Mouse (Mus musculus): ENCODE results near the gene 4930558K02Rik. TPM values are rescaled to one million over a fixed set of nuclear protein-coding genes. Genes with fewer than 3 reads are reported as not detected.

4930558K02Rik gene
- polyA plus RNA-seq, 1 experiment, result not detected

DNA sequence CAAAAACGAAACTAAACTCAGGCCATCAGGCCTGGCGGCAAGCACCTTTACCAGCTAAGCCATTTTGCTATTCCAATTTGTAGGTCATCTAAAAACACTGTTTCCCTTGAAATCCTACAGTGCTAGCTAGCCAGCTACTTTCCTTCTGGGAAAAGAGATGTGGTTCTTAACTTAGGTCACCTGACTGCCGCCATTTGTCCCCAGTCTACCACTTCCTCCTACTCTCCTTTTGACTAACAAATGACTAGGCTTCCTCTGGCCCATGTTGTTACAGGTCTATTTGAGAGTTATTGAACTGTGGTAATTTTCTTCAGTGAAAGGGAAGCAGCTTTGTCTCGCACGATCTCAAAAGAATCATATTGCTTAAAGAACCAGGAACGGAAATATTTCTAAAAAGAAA lies 57.5 kb downstream of the 4930558K02Rik start:
- H3K4me1 ChIP-seq (ENCODE audit: control insufficient read depth, insufficient read depth, low read length), result peaks cover 3% of the 10 kb centered on the region
- TF ChIP-seq CTCF (IDR thresholded peaks at IDR 0.05; ENCODE audit: control insufficient read depth, insufficient read depth, low read length) (no peak), POLR2A (IDR thresholded peaks at IDR 0.05; ENCODE audit: borderline replicate concordance, control insufficient read depth, low read depth, low read length) (no peak)
- WGBS, result 59% methylated on average over 6 of the region's 6 CpGs
- no peak overlapping the region for H3K27ac ChIP-seq (ENCODE audit: control insufficient read depth, insufficient read depth, low read depth, low read length, poor library complexity)
- no peak overlapping the region for H3K4me3 ChIP-seq (replicated peaks; ENCODE audit: control insufficient read depth, low read depth, low read length)

DNA sequence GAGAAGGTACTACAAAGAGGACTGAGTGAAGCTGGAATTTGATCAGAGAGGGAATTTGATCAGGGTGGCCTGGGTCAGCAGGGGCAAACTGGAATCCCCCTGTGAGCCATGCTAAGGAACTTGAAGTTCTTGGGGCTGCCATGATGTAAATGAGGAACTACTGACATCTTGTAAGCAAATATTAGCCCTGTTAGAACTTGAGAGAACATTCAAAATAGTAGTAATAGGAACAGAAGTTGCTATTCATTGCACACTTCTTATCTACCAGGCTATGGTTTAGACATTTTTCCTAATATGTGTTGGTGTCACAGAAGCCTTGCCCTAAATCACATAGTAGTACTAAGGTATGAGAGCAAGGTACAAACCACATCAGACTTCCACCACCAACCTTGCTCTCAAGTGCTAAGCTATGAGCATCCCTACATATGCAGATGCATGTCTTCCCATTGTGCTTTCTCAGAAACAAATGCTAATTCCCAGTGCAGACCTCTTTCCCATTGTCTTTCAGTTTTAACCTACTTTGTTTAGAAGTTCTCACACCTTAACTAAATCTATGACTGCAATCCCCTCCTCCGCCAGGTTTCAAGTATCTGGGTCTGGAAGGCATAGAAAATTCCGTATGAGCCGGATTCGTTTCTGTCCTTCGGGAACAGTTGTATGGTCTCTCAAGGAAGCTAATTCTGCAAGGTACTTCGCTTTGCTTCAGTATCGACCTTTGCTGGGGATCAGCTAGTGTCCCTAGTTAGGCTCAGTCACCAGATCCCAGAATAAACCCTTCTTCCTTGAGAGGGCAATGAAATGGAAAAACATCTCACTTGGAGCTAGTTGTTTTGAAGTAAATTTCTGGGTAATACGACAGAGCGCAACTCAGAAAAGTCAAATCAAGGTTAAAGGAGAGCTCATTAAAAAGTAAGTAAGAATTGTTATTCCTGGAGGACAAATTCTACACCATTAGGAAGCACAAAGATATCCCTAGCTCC lies 58.7 kb downstream of the 4930558K02Rik start:
- no peak for TF ChIP-seq POLR2A (IDR thresholded peaks at IDR 0.05; ENCODE audit: borderline replicate concordance, control insufficient read depth, low read depth, low read length)
- TF ChIP-seq CTCF (IDR thresholded peaks at IDR 0.05; ENCODE audit: control insufficient read depth, insufficient read depth, low read length), result no peak
- peaks cover 3% of the 10 kb centered on the region for H3K4me1 ChIP-seq (ENCODE audit: control insufficient read depth, insufficient read depth, low read length)
- H3K4me3 ChIP-seq (replicated peaks; ENCODE audit: control insufficient read depth, low read depth, low read length), result no peak overlapping the region
- no peak overlapping the region for H3K27ac ChIP-seq (ENCODE audit: control insufficient read depth, insufficient read depth, low read depth, low read length, poor library complexity)
- 89% methylated on average over 9 of the region's 9 CpGs for WGBS

DNA sequence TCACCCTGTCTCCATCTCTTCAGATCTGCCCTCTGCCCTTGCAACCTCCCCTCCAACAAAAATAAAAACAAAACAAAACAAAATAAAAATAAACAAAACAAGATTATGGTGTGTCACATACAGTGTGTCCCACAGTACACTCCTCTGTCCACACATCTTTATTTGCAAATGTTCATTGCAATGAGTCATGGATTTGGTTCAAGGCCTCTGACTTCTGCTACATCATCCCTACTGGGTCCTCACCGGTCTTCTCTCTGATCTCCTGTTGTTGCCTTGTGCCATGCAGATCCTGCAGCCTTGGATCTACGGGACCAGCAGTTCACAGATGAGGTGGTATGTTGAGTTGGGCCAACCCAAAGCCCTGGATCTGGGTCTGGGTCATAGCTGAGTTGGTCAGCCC lies 59.8 kb downstream of the 4930558K02Rik start:
- H3K4me1 ChIP-seq (ENCODE audit: control insufficient read depth, insufficient read depth, low read length), result peaks cover 3% of the 10 kb centered on the region
- H3K4me3 ChIP-seq (replicated peaks; ENCODE audit: control insufficient read depth, low read depth, low read length), result no peak overlapping the region
- WGBS, result 84% methylated on average over 2 of the region's 2 CpGs
- H3K27ac ChIP-seq (ENCODE audit: control insufficient read depth, insufficient read depth, low read depth, low read length, poor library complexity), result no peak overlapping the region
- TF ChIP-seq CTCF (IDR thresholded peaks at IDR 0.05; ENCODE audit: control insufficient read depth, insufficient read depth, low read length) (no peak), POLR2A (IDR thresholded peaks at IDR 0.05; ENCODE audit: borderline replicate concordance, control insufficient read depth, low read depth, low read length) (no peak)

DNA sequence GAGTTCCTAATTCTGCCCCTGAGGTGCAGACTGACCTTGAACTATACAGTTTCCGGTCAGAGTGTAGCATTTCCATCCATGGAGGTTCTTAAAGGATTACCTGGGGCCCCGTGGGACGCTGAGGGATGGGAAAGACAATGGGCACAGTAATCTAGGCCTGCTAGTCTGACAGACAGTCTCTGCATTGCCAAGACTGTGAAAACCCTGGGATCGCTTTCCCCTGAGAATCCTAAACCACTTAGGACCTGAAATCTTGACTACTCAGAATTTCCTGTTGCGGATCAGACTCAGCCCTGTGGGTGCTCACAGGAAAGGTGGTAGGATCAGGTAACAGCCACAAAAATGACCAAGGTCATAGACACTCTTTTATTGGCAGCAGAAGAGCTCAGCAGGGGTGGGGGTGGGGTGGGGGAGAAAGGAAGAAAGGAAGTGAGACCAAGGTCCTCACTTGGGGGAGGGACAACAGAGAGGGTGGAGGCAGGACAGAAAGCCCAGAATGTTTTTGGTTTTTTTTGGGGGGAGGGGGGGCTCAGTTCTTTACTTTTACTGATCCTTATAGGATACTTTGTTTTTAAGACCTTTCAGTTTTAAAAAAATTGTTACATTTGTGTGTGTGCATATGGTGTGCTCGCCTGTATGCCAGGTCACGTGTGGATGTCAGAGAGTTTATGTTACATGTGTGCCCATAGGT lies 60.6 kb downstream of the 4930558K02Rik start:
- Histone ChIP-seq H3K27ac (ENCODE audit: control insufficient read depth, insufficient read depth, low read depth, low read length, poor library complexity) (no peak overlapping the region), H3K4me1 (ENCODE audit: control insufficient read depth, insufficient read depth, low read length) (peaks cover 3% of the 10 kb centered on the region), H3K4me3 (replicated peaks; ENCODE audit: control insufficient read depth, low read depth, low read length) (no peak overlapping the region)
- TF ChIP-seq CTCF (IDR thresholded peaks at IDR 0.05; ENCODE audit: control insufficient read depth, insufficient read depth, low read length), result no peak
- no peak for TF ChIP-seq POLR2A (IDR thresholded peaks at IDR 0.05; ENCODE audit: borderline replicate concordance, control insufficient read depth, low read depth, low read length)
- 44% methylated on average over 7 of the region's 7 CpGs for WGBS

DNA sequence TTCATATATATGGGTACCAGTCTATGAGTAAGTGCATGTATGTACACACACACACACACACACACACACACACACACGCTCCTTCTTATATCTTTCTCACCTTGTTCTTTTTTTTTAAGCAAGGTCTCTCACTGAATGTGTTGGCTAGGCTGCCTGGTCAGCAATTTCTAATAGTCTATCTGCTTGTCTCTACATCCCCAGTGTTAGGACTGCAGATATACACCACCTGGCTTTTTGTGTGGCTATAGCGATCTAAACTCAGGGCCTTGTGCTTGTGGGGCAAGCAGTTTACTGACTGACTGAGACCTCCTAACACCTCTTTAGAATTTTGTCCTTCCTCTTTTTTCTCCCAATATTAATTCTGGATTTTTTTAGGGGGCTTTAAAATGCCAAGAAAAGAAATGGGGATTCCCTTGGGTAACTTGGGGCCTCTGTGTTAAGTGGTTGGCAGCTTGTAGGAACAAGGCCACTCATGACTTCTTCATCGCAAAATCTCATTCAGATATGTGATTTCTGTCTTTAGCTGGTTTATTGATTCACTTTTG lies 61.4 kb downstream of the 4930558K02Rik start:
- Histone ChIP-seq H3K4me3 (replicated peaks; ENCODE audit: control insufficient read depth, low read depth, low read length) (no peak overlapping the region), H3K4me1 (ENCODE audit: control insufficient read depth, insufficient read depth, low read length) (peaks cover 3% of the 10 kb centered on the region), H3K27ac (ENCODE audit: control insufficient read depth, insufficient read depth, low read depth, low read length, poor library complexity) (no peak overlapping the region)
- no peak for TF ChIP-seq CTCF (IDR thresholded peaks at IDR 0.05; ENCODE audit: control insufficient read depth, insufficient read depth, low read length)
- no peak for TF ChIP-seq POLR2A (IDR thresholded peaks at IDR 0.05; ENCODE audit: borderline replicate concordance, control insufficient read depth, low read depth, low read length)
- 78% methylated on average over 3 of the region's 3 CpGs for WGBS

DNA sequence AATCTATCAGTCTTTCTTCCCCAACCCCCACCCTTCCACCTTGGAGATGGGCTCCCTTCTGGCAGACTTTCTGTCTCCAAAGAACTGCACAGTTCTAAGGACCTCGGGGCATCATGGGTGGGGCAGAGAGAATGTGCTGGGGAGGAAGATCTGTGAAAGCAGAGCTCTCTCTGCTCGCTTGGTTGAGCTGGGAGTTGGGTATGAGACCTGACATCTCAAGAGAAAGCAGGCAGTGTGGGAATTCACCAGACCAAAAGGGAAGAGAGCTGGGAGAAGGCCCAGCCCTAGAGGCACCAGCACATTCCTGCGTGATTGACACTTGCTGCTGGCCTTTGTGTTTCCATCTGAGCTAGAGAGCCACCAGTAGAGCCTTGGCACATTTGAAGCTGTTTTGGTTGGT lies 63.4 kb downstream of the 4930558K02Rik start:
- H3K27ac ChIP-seq (ENCODE audit: control insufficient read depth, insufficient read depth, low read depth, low read length, poor library complexity), result no peak overlapping the region
- peaks cover 3% of the 10 kb centered on the region; the same call in 1 of the 2 replicates for H3K4me1 ChIP-seq (ENCODE audit: control insufficient read depth, insufficient read depth, low read length)
- TF ChIP-seq CTCF (IDR thresholded peaks at IDR 0.05; ENCODE audit: control insufficient read depth, insufficient read depth, low read length) (no peak), POLR2A (IDR thresholded peaks at IDR 0.05; ENCODE audit: borderline replicate concordance, control insufficient read depth, low read depth, low read length) (no peak)
- WGBS, result 81% methylated on average over 3 of the region's 3 CpGs
- no peak overlapping the region for H3K4me3 ChIP-seq (replicated peaks; ENCODE audit: control insufficient read depth, low read depth, low read length)

DNA sequence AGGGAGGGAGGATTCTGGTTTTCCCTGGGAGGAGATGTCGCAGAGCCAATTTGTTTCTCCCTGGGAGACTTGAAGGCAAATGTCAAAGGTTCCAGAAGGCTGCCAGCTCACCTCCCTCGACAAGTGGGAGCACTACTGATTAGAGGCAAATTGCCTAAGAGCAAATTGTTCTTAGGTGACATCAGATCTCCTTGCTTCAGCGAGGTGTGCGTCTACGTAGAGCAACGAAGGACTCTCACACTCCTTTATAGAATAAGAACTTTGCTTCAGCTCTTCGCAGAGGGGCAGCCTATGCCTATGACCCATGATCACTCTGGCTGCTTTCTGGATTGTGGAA lies 65.8 kb downstream of the 4930558K02Rik start:
- Histone ChIP-seq H3K4me1 (ENCODE audit: control insufficient read depth, insufficient read depth, low read length) (peaks cover 1% of the 10 kb centered on the region; the same call in 1 of the 2 replicates), H3K27ac (ENCODE audit: control insufficient read depth, insufficient read depth, low read depth, low read length, poor library complexity) (no peak overlapping the region), H3K4me3 (replicated peaks; ENCODE audit: control insufficient read depth, low read depth, low read length) (no peak overlapping the region)
- no peak for TF ChIP-seq CTCF (IDR thresholded peaks at IDR 0.05; ENCODE audit: control insufficient read depth, insufficient read depth, low read length)
- TF ChIP-seq POLR2A (IDR thresholded peaks at IDR 0.05; ENCODE audit: borderline replicate concordance, control insufficient read depth, low read depth, low read length), result no peak
- 76% methylated on average over 7 of the region's 7 CpGs for WGBS
